Mouse (Mus musculus) CD4-positive, CD25-positive, alpha-beta regulatory T cell, adult 2 months (primary cell): Measurements from ENCODE around the gene Dnajb14.
"Not testable (repeated sequence)": the region's sequence is repeated elsewhere in the genome, so short reads cannot be mapped to it uniquely, and the experiment has no call there.

Experiments used
- DNase-seq: peaks from one replicate; pipeline ENCODE4 v3.0.0-alpha.2; 2012; ENCODE audit warnings: low read depth, low spot score

Dnajb14 gene

DNA sequence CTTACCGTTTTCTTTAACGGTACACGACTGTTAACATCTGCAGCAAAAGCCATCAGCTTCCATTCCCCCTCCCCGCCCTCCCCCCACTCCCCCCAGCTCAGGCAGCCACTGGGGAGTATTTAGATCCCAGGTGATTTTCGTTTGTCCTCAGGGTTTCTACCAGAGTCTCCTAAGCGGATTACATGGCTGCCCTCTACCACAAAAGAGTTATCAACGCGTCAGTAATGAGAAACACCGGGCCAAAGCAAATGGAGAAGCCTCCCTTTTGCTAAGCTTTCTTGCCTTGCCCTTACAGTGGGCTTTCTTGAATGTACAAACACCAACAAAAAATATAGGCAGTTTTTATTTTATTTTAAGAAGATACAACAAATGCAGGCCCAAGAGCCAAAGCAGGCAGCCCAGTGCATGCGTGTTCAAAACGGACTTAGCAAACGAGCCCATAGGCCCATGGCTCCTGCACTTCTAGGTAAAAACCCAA, 50.3 kb downstream of the Dnajb14 start:
- DNase-seq: no peak

DNA sequence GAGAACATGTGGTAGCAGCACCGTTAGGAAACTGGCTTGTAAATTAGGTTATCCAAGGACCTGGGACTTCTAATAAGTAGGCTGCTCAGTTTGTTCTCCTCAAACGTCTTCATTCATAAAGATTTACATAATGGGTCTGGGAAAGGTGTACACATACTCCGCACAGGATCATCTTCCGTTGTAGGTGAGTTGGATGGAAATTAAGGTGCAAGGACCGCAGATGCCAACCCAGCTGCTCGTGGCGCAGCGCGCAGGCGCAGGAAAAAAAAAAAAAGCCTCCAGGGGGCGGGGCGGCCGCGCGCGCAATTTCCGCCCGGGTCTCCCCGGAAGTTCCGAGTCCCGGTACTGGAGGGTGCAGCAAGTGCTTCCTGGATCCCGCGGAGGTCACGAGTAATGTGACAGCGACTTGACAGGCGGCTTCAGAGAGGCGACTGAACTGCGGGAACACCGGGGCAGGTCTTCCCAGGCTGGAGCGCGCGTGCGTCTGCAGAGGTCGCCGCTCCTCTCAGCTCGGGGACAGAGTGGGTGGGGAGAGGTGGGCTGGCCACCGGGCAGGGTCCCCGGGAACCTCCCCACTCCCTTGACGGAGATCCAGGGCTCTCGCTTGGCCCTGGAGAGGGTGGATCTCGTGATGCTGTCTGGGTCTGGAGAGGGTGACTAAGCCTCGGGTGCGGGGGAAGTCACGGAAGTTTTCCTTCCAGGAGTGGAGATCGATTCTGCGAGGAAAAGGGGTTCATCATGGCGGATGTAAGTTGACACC, 50.9 kb downstream of the Dnajb14 start, which contains the start of gene Lamtor3:
Gene Lamtor3, plus strand, starts transcription at position 335 of the 760 bp plus-strand sequence.
- DNase-seq: peak; percentile 92

DNA sequence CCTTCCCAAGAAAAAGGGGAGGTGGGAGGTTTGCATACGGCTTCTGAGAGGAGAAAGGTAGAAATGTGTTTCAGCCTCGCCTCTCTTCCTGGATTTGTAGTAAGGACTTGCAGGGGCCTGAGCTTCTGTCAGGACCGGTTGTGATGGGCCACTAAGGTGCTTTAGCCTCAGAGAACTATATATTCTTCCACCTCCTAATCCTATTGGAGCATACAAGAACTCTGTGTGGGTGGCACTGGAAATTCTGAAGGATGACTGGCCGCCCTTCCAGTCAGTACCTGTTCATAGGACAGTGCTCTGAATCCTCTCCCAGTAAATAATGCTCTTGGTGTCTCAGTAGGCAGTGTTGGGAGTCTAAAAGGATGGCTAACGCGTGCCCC, 51.4 kb downstream of the Dnajb14 start:
- no peak for DNase-seq

DNA sequence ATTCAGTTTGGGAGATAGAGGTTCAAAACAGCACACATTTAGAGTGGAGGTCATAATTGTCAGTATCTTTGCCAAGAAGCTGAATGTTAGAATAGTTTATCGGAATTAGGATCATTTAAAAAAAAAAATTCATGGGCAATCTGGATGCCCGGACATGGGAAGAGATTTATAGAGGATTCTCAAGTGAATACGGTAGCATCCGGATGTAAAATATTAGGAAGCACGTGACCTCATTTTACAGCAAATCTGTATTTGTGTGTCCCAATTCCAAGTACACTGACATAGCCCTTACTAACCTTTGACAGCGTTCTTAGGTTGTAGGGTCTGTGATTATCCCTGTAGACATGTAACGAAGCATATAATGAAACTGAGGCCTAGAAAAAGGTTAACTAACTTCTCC, 51.9 kb downstream of the Dnajb14 start:
- no peak for DNase-seq

DNA sequence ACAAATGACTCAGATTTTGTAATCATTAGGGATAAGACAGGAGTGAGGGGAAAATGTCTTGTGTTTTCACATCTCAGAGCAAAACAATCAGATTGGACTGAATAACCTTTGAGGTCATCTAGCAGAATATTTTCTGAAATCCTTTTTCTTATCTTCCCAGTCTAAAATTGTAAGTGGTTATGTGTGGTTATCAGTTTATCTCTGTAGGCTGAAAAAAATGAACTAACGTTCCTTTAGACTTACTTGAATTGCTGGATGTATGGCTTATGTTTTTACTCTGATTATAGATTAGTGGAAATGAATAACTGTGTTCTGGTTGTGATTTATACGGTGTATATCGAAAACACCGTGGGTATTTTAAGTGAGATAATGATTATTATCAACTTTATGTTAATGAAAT, 53.1 kb downstream of the Dnajb14 start:
- no peak for DNase-seq

DNA sequence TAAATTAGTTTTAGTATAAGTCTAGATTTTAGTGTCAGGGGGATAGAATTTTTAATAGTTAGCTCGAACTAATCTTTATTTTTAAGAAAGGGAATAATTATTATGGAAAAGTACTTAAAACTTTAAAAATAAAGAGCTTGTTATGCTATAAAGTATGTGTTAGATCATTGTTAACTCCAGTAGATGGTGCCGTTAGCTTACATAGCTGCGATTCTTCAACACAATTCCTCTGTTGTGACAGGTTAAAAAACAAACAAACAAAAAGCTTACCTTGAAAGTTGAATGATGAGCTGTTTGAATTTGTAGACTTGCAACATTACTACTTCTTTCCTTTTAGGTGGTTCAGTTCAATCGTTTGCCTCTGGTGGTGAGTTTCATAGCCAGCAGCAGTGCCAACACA, 59.5 kb downstream of the Dnajb14 start:
- no peak for DNase-seq

DNA sequence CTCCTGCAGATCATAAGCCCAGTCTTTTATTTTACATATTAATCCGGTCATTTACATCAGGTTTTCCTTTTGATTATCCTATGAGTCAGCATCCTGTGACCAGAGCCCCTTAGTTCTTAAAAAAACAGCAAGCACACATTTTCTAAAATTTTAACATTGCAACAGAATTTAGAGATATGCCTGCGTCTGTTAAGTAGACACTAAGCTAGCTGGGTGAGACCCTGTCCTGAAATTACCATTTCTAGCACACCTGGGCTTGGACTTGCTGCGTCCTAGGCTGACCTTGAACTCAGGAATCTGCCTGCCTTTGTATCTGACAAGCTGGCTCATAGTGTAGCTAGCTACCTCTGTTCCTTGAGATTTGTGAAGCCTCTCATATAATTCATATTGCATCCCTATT, 62.5 kb downstream of the Dnajb14 start:
- DNase-seq: no peak

- no peak for DNase-seq
Observed at GRCm38 (mm10) chr3:137932748-137933147, 65.3 kb downstream of the Dnajb14 start.

GRCm38 (mm10) chr3:137933986-137934385, 66.5 kb downstream of the Dnajb14 start:
- DNase-seq: no peak

DNA sequence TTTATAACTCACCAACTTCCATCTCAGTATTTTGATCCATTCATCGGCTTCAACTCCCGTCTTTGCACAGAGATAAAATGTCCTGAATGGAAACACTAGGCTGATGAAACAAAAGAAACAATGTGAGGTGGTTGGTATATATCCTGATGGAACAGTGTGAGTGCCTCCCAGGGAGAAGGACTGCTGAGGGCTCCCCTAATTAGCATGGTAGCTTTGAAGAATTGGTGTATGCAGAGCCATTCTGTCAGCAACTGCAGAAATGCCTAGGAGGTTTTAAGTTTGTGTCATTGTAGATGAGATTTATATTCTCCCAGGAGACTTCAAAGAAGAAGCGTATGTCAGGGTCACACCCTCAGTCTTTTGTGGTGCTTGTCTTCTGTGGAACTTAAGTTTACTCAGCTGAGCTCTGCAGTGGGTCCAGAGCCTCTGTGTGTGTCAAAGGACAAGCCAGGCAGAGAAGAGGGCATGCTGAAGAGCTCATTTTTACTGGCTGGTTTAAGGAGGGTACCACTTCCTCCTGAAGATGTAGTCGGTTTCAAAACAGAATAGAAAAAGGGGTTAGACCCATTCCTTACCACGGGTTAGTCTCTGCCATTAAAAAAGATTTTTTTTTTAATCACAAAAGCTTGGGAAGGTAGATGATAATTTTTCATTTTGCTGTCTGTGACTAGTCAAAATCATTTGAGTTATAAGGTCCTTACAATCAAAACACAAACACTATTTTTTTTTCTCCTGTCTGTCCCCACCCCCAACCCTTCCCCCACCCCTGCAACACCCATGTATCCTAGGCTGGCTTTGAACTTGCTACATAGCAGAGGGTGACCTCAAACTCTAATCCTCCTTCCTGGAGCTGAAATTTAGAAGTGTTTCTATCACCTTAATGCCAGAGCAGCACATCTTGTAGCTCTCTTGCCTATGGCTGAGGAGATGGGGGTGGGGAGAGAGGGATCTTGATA, 68.4 kb downstream of the Dnajb14 start:
- DNase-seq: no peak

- no peak for DNase-seq
Observed at GRCm38 (mm10) chr3:137936541-137936940, 69.1 kb downstream of the Dnajb14 start.

GRCm38 (mm10) chr3:137938608-137939007, 71.1 kb downstream of the Dnajb14 start:
- no peak for DNase-seq

- DNase-seq: no peak
Observed at GRCm38 (mm10) chr3:137940757-137941156, 73.3 kb downstream of the Dnajb14 start.

DNA sequence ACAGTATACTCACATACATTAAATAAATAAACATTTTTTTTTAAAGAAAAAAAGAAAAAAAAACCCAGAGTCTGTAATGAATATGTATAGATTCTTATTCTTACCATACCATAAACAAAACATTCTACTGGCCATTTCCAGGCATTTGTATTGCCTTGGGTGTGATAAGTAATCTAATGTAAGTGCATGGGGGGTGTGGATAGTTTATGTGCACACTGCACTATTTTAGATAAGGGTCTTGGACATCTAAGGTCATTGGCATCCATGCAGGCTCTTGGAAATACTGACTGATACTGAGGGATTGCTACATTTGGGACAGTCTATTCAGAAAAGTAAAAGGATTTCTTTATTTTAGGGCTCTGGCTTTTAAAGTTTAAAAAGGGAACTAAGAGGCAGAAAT, 74.1 kb downstream of the Dnajb14 start:
- DNase-seq: no peak

- DNase-seq: no peak
Observed at GRCm38 (mm10) chr3:137942098-137942622, 74.7 kb downstream of the Dnajb14 start.

DNA sequence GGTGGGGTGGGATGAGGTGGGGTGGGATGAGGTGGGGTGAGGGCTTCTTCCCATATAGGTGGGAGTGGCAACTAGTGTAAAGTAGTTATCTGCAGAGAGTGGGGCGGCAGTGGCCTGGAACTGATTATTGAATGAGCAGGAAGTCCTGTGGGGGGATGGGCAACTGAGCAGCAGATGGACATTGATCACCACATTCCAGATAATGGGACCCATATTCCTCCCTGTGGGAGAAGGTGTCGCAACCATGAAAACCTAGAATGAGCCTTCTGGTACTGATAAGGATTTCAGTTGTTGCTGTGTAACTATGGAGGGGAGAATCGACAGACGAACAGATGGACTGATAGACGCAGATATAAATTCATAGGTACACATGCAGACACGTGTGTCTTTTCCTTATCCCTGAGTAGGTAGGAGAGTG, 76.3 kb downstream of the Dnajb14 start:
- no peak for DNase-seq

DNA sequence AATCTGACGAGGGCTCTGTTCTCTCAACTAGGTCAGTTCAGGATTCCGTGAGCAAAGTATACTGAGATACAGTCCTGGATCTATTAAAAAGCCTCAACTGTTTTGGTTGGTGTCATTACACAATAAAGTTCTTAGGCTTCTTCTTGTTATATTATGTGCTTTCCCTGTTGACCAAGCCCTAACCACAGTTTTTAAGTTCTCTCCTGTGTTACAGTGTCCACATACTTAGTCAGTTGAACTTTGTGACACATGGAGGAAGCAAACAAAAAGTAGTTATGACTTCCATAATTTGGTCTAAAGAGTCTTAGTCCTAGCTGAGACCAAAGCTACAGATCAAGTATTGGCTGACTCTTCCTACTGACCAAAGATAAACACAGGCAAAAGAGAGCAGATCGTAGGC, 79.4 kb downstream of the Dnajb14 start:
- no peak for DNase-seq

DNA sequence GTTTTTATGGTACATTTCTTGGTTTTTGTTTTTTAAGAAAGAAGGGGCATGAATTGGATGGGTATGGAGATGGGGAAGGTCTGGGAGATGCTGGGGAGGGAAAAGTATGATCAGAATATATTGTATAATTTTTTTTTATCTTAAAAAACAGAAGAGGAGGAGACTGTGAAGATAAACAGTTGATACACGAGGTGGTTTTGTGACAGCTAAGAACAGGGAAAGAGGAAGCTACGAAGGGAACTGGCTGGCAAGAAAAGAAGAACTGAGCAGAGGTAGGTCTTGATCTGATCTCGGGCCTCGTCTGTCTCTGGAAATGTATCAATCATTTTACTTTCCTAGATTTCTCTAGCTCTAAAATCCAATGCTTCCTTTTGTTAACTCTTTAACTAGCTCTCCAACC, 80.0 kb downstream of the Dnajb14 start:
- DNase-seq: no peak

DNA sequence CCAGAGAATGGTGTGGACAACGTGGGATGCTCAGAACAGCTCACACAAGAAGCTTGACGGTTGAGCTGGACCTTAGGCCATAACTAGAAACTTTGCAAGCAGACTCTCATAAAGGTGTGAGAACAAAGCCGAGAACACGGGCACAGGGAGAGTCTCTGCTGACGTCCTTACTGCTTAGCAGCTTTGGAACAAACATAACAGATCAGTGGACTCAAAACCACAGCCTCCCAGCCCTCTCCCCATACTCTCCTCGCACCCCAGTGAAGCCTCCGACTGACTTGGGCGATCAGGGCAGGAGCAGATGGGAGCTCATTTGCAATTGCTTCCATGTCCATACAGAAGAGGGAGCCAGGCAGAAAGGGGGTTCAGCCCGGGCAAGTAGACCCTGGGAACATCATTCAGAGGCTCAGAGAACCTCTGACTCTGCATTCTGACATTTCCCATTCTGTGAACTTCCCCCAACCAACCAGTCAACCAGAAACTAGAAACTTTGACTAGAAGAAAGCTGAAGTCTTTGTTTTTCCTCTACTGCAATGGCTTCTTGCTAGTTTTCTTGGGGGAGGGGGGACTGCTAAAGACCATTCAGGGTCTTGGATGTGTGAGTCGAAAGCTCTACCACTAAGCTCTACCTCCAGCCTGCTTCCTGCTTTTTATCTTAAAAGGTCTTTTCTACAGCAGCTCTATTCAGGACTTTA, 82.9 kb downstream of the Dnajb14 start:
- DNase-seq: no peak

- DNase-seq: not testable (repeated sequence)
Observed at GRCm38 (mm10) chr3:137951302-137951701, 83.8 kb downstream of the Dnajb14 start.

GRCm38 (mm10) chr3:137951819-137952218, 84.3 kb downstream of the Dnajb14 start:
- DNase-seq: no peak
